Mouse (Mus musculus) olfactory bulb, adult 2 months (tissue): ENCODE measurements around the gene Ltk.

ENCODE experiments used
- CTCF ChIP-seq: fragments of 200-500 bp; IDR thresholded peaks from 2 replicates; pipeline ENCODE4 v1.5.1; 2012; ENCODE audit warnings: low read depth, mild to moderate bottlenecking, low read length, moderate library complexity; ENCODE audit not compliant: insufficient read depth
- POLR2A ChIP-seq: fragments of 200-500 bp; IDR thresholded peaks from 2 replicates; pipeline ENCODE4 v1.6.1; 2012; ENCODE audit warnings: mild to moderate bottlenecking, low read depth, low read length, moderate library complexity; ENCODE audit not compliant: insufficient read depth

DNA sequence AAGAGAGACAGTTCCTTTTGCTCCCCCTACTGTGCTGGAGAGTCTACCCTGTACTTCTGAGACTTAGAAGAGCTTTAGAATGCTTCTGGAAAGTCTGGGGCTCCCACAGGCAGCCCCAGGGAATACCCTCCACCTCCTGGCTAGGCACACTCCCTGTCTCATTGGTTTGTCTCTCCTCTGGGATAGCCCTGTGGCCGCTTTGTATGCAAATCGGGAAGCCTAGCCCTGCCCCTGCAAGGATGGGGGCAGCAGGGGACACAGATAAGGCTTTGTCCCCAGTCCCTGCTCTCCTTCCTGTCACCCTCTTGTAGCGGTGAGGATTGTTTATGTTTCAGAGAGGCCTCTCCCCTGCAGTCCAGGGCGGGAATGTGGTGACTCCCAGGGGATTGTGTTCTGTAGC, 48.6 kb upstream of the Ltk start:
- TF ChIP-seq POLR2A (no peak), CTCF (no peak)
